ENCODE assay signal across 17 mouse cellular contexts in the genomic region with DNA sequence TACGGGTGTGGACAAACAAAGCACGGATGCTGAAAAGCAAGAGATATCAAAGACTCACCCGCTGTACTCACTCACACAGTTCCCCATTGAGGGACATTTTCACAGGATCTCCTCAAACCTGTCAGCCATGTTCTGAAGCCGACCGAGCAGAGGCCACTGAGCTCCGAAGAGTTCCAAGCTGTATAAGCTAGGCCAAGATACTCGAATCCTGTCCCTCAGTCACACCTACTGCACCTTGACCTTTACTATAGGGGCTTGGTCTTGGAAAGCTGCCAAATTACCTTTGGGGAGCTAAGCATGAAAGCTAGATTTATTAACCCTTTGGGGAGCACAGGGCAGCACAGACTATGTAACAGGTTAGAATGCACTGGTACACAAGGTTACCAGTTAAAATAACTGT.
"Had no signal": no experiment of that assay in that cellular context is flagged by ENCODE, and none has a peak within 500 bp of the region (broad histone marks: within the 10 kb centered on the region; RNA-seq: fewer than 3 reads in every experiment).

No protein-coding gene starts in this region.

- ATAC-seq: midbrain, embryonic 16.5 days had no signal

- H3K9me3 ChIP-seq: kidney, embryonic 15.5 days; limb, embryonic 15.5 days; liver, embryonic 13.5 days; megakaryocyte, embryonic 14.5 days; midbrain, embryonic 12.5 days; neural tube, embryonic 13.5 days had no signal

- H3K36me3 ChIP-seq: midbrain, embryonic 12.5 days had no signal

- H3K9ac ChIP-seq: kidney, embryonic 15.5 days; limb, embryonic 15.5 days; liver, embryonic 13.5 days; lung, embryonic 14.5 days; midbrain, embryonic 12.5 days; neural tube, embryonic 13.5 days had no signal

- H3K27ac ChIP-seq: limb, embryonic 15.5 days; liver, embryonic 13.5 days; macrophage; midbrain, embryonic 12.5 days; neural tube, embryonic 13.5 days had no signal

- H3K4me2 ChIP-seq: kidney, embryonic 15.5 days; limb, embryonic 15.5 days; liver, embryonic 13.5 days; lung, embryonic 14.5 days; midbrain, embryonic 12.5 days; neural tube, embryonic 13.5 days had no signal

- H3K27me3 ChIP-seq: kidney, embryonic 15.5 days; limb, embryonic 15.5 days; liver, embryonic 13.5 days; megakaryocyte, embryonic 14.5 days; midbrain, embryonic 12.5 days; neural tube, embryonic 13.5 days had no signal

- H3K4me3 ChIP-seq: kidney, embryonic 15.5 days; limb, embryonic 15.5 days; liver, embryonic 13.5 days; megakaryocyte, embryonic 14.5 days; midbrain, embryonic 12.5 days; neural tube, embryonic 13.5 days had no signal

- H3K4me1 ChIP-seq: limb, embryonic 15.5 days; liver, embryonic 13.5 days; megakaryocyte, embryonic 14.5 days; midbrain, embryonic 12.5 days; neural tube, embryonic 13.5 days had no signal

- DNase-seq: kidney, adult 2 months; kidney, postnatal 25 days; layer of hippocampus, adult 9-11 months; layer of hippocampus, postnatal 36 days; liver, embryonic 13.5 days; lung, embryonic 14.5 days; lung, postnatal 10 days; retina, postnatal 1 day; right cerebral cortex, postnatal 4 days; thymus, postnatal 36 days had no signal
